Mouse (Mus musculus) kidney, adult 2 months (tissue): ENCODE results near the gene Col5a3.

Experiments
- CTCF ChIP-seq: fragments of 200-500 bp; conservative IDR thresholded peaks from 2 replicates; pipeline ENCODE4 v1.5.1; 2011; ENCODE audit warnings: low read depth, mild to moderate bottlenecking, control low read depth, low read length, moderate library complexity, mixed read lengths; ENCODE audit not compliant: insufficient read depth, insufficient read length
- POLR2A ChIP-seq: fragments of 200-500 bp; IDR thresholded peaks from one replicate; pipeline ENCODE4 v1.6.1; 2011; ENCODE audit warnings: low read depth, low read length, control low read depth

- TF ChIP-seq CTCF (no peak), POLR2A (no peak)
Measured at GRCm38 (mm10) chr9:20814521-20815272, at the start of gene Col5a3.
